Mouse (Mus musculus) G1E (cell line): ENCODE data around the gene Rp9. TPM values are rescaled to one million over a fixed set of nuclear protein-coding genes. Genes with fewer than 3 reads are reported as not detected.

Source experiments
- ATAC-seq: 2 replicates; pipeline ENCODE4 v1.8.0; 2016; ENCODE audit warnings: mild to moderate bottlenecking; ENCODE audit not compliant: insufficient number of reproducible peaks, poor library complexity, low FRiP score, severe bottlenecking; ENCODE audit errors: extremely low read depth
- DNase-seq: peaks from one replicate; pipeline ENCODE4 v3.0.0; 2012; ENCODE audit warnings: low spot score
- H3K27me3 ChIP-seq: 2 replicates; pipeline ENCODE4 v1.6.1; 2012; ENCODE audit warnings: mild to moderate bottlenecking, low read length, inconsistent platforms; ENCODE audit not compliant: insufficient read depth
- H3K36me3 ChIP-seq: replicated peaks from 2 replicates; pipeline ENCODE3; 2012; ENCODE audit warnings: mild to moderate bottlenecking, inconsistent platforms
- H3K4me1 ChIP-seq: 2 replicates; pipeline ENCODE4 v1.6.1; 2012; ENCODE audit warnings: low read depth, low read length, inconsistent platforms, mixed read lengths; ENCODE audit not compliant: insufficient read depth
- H3K4me3 ChIP-seq: 2 replicates; pipeline ENCODE4 v1.5.1; 2012; ENCODE audit warnings: low read depth, mild to moderate bottlenecking, inconsistent platforms, low read length, moderate library complexity, mixed read lengths
- H3K9me3 ChIP-seq: replicated peaks from 2 replicates; pipeline ENCODE4 v1.6.1; 2012; ENCODE audit warnings: inconsistent platforms
- CTCF ChIP-seq: IDR thresholded peaks from 2 replicates; pipeline ENCODE4 v1.5.1; 2012; ENCODE audit warnings: low read depth, low read length, inconsistent platforms, mixed read lengths
- GATA1 ChIP-seq: IDR thresholded peaks from 2 replicates; pipeline ENCODE4 v1.6.1; 2012; ENCODE audit warnings: borderline replicate concordance, low read length, inconsistent platforms, mixed read lengths
- GATA2 ChIP-seq: IDR thresholded peaks from 2 replicates; pipeline ENCODE4 v1.6.1; 2012; ENCODE audit warnings: low read depth, low read length, inconsistent platforms, borderline replicate concordance
- POLR2AphosphoS5 ChIP-seq: IDR thresholded peaks from 2 replicates; pipeline ENCODE4 v1.6.1; 2012; ENCODE audit warnings: low read depth, low read length, inconsistent platforms; ENCODE audit not compliant: insufficient replicate concordance
- TAL1 ChIP-seq: conservative IDR thresholded peaks from 2 replicates; pipeline ENCODE4 v1.6.1; 2012; ENCODE audit warnings: low read depth, low read length, inconsistent platforms, mixed read lengths
- polyA plus RNA-seq: library from polyadenylated mRNA; stranded (reverse); fragments of >175 nt; gene quantifications from 2 replicates; pipeline ENCODE4 v1.2.3, GENCODE M21; 2012
- total RNA-seq, 2 experiments: library from RNA; stranded (forward) in 1 of 2; stranded (reverse) in 1 of 2; fragments of 200-1000 nt in 1 of 2; fragments of >200 nt in 1 of 2; fragmentation: Nextera tagmentation in 1 of 2; gene quantifications; 2 replicates each; pipeline ENCODE4 v1.2.3; 2014 to 2017

The Rp9 gene
- total and polyA plus RNA-seq, 3 experiments, result 104 to 130 (median 113) TPM

- no peak overlapping the region for H3K4me3 ChIP-seq
Observed at GRCm38 (mm10) chr9:22483866-22484561, 14.5 kb upstream of the Rp9 start.

GRCm38 (mm10) chr9:22478946-22479345 is 9.4 kb upstream of the Rp9 start:
- no peak for TF ChIP-seq GATA1
- TF ChIP-seq GATA2, result no peak
- no peak for TF ChIP-seq POLR2AphosphoS5
- no peak for TF ChIP-seq TAL1
- TF ChIP-seq CTCF, result no peak
- no peak overlapping the region for H3K4me3 ChIP-seq
- no peaks in the 10 kb centered on the region for H3K27me3 ChIP-seq
- H3K4me1 ChIP-seq, result peaks cover 26% of the 10 kb centered on the region
- H3K36me3 ChIP-seq, result peaks cover 11% of the 10 kb centered on the region
- ATAC-seq, result no peak
- H3K9me3 ChIP-seq, result no peaks in the 10 kb centered on the region
- no peak for DNase-seq

More at GRCm38 (mm10) chr9:22483866-22484561, 14.5 kb upstream of the Rp9 start:
- no peak for TF ChIP-seq GATA2
- no peak for TF ChIP-seq TAL1
- no peak for TF ChIP-seq GATA1
- TF ChIP-seq POLR2AphosphoS5, result no peak
- no peak for TF ChIP-seq CTCF
- Histone ChIP-seq H3K9me3 (no peaks in the 10 kb centered on the region), H3K27me3 (no peaks in the 10 kb centered on the region), H3K4me1 (peaks cover 2% of the 10 kb centered on the region; the same call in 1 of the 2 replicates), H3K36me3 (peaks cover 10% of the 10 kb centered on the region)
- ATAC-seq, result no peak
- DNase-seq, result no peak

GRCm38 (mm10) chr9:22476265-22476664 is 6.7 kb upstream of the Rp9 start:
- TF ChIP-seq POLR2AphosphoS5 (no peak), GATA1 (no peak), CTCF (no peak), GATA2 (no peak), TAL1 (no peak)
- no peak for ATAC-seq
- no peaks in the 10 kb centered on the region for H3K9me3 ChIP-seq

GRCm38 (mm10) chr9:22475424-22475868 is 5.9 kb upstream of the Rp9 start, which contains the start of gene Bbs9:
Gene Bbs9 (plus strand): TSS chr9:22475715.
- peaks cover 26% of the 10 kb centered on the region for H3K4me1 ChIP-seq
- no peaks in the 10 kb centered on the region for H3K27me3 ChIP-seq
- ATAC-seq (peak; percentile 96), DNase-seq (peak; percentile 76)
- TF ChIP-seq GATA2, result no peak
- TF ChIP-seq GATA1, result no peak
- TF ChIP-seq TAL1, result no peak
- no peak for TF ChIP-seq POLR2AphosphoS5
- no peak for TF ChIP-seq CTCF
- peaks cover 5% of the 10 kb centered on the region for H3K36me3 ChIP-seq
- peak within 1 kb of the TSS; percentile 72 for H3K4me3 ChIP-seq
- H3K9me3 ChIP-seq, result no peaks in the 10 kb centered on the region

More at GRCm38 (mm10) chr9:22476265-22476664, 6.7 kb upstream of the Rp9 start:
- H3K4me1 ChIP-seq, result peaks cover 26% of the 10 kb centered on the region
- no peak for DNase-seq
- no peaks in the 10 kb centered on the region for H3K27me3 ChIP-seq
- peaks cover 5% of the 10 kb centered on the region for H3K36me3 ChIP-seq
- peak overlapping the region; percentile 72 for H3K4me3 ChIP-seq

GRCm38 (mm10) chr9:22468899-22469259 is 664 bp downstream of the Rp9 start:
- Histone ChIP-seq H3K4me1 (peaks cover 21% of the 10 kb centered on the region), H3K4me3 (no peak overlapping the region; the same call in 1 of the 2 replicates), H3K36me3 (peaks cover 25% of the 10 kb centered on the region), H3K9me3 (no peaks in the 10 kb centered on the region), H3K27me3 (no peaks in the 10 kb centered on the region)
- no peak for ATAC-seq
- no peak for DNase-seq
- TF ChIP-seq GATA1 (no peak), GATA2 (no peak)

GRCm38 (mm10) chr9:22468170-22468898 is 1.2 kb downstream of the Rp9 start:
- no peaks in the 10 kb centered on the region for H3K9me3 ChIP-seq
- peaks cover 21% of the 10 kb centered on the region for H3K4me1 ChIP-seq
- DNase-seq, result peak; percentile 81
- peak overlapping the region; percentile 93 for H3K4me3 ChIP-seq
- H3K27me3 ChIP-seq, result no peaks in the 10 kb centered on the region
- peak; percentile 28 for ATAC-seq
- H3K36me3 ChIP-seq, result peaks cover 30% of the 10 kb centered on the region
- TF ChIP-seq GATA2 (no peak), GATA1 (no peak), CTCF (no peak), TAL1 (no peak), POLR2AphosphoS5 (no peak)
